Mouse (Mus musculus) gastrocnemius, adult 18-20 months (tissue): ENCODE results near the gene Ercc1. TPM values are rescaled to one million over a fixed set of nuclear protein-coding genes. Genes with fewer than 3 reads are reported as not detected.
A peak's percentile ranks its signal among the peaks of the same experiment; 100 is the strongest.

Experiments used
- DNase-seq: peaks from one replicate; pipeline ENCODE4 v3.0.0; 2021; ENCODE audit warnings: low spot score
- total RNA-seq, 2 experiments: library from RNA; stranded (reverse); gene quantifications; 2 replicates each; pipeline ENCODE4 v1.2.3; 2021

Gene Ercc1
- total RNA-seq, 2 experiments from 2014 or later, result 30.0 to 30.8 TPM

DNA sequence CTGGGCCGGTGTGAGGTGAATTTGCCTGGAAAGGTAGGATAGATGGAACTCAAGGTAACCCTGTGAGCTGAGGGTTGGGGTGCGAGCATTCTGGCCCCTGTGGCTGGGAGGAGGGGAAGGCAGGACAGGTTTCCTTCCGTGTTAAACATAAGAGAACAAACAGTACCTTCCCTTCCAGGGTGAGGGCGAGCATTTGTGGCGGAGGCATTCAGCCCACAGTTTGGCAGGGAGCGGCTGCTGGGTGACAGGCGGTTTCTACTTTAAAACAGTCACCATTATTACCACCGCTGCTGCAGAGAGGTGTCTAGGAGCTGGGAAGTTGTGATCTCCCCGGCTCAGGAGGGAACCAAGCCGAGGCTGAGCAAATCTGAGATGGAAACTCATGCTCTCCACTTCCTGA is 7.5 kb upstream of the Ercc1 start:
- no peak for DNase-seq

DNA sequence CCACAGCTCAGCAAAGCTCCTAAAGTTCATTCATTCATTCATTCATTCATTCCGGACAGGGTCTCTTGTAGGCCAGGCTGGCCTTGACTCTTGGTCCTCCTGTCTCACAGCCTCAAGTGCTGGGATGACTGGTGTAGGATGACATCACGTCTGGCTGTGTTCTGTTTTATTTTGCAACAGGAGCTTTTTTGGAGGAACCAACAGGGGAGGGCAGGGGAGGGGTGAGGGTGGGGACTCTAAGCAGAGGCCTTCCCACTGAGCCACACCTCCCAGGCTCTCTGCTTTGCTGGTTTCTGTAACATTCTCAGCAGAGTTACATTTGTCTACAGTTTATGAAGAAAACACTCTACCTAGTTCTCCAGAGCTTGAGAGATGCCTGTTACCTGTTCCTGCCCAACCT is 6.5 kb upstream of the Ercc1 start:
- DNase-seq, result no peak

DNA sequence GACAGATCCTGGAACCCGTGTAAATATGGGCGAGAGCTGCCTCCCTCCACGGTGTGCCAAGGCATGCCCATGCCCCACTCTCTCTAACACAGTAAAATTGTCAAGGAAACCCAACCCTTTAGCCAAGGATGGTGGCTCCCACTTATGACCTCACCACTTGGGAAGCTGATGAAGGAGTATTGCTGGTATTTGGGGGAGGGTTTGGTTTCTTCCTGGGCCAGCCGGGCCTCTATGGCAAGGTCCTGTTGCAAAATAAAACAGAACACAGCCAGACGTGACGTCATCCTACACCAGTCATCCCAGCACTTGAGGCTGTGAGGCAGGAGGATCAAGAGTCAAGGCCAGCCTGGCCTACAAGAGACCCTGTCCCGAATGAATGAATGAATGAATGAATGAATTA is 6.0 kb upstream of the Ercc1 start:
- no peak for DNase-seq

DNA sequence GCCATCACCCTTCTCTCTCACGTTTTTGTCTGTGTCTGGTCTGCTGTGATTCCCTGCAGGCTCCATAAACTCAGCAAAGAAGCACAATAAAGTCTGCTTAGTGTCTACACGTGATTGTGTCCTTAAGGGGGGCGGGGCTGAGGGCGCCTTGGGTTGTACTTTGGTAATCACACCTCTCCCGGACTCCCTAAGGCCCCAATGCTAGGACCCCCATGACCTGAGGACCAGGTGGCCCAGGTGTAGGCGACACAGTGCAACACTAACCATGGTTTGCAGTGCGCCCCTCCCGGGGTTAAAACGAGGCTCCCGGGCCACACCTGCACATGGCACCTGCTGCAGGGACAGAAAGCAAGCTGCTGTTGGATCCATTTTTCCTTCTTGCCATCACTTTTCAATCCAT is 3.3 kb upstream of the Ercc1 start:
- no peak for DNase-seq

DNA sequence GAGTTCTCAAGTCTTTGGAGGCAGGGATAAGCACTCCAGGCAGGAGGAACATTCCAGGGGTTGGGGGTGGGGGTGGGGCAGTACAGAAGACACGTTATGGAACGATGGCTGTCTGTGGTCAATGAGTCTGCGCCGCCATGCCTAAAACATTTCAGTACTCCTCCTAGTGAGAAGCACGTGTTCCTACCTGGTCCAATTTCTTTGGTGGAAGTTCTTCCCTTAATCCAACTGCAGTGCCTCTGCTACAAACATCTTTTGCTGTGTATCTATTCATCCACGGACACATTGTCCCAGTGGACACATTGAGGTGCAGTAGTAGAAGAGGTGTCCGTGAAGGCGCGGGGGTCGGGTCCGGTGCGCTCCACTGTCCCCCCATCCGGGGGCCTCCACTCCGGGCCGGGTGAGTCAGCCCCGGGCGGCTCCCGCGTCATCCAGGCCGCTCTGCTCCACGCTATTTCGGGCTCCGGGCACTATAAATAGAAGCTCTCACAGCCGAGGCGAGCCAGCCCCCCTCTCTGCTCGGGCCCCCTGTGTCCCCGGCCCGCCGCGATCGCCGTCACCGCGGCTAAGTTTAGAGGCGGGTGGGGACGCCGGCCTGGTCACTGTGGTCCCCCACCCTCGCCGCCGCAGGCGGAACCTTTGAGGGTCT is 2.7 kb upstream of the Ercc1 start:
- peak; percentile 82 for DNase-seq

DNA sequence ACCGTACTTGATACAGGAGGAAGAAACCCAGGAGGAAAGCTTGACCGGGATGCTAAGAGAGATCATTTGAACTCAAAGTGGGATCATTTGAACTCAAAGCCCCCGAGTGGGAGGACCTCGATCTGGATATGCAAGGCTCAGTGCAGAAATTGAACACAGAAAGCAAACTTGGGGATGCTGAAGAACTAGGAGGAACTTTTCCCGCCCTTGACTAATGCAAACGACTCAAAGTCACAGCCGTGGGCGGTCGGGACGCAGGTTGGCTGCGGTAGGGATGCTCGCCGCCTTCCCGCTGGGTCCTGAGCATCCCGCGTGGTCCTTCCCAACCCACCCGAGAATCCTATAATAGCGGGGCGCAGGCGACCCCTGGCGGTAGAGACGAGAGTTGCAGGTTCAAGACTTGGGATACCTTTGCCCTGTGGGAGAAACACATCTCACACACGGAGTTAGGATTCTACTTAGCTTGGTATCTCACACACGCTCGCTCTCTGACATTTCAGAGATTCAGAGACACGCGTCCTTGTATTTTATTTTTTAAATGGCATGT is 2.0 kb upstream of the Ercc1 start:
- DNase-seq, result peak; percentile 92

DNA sequence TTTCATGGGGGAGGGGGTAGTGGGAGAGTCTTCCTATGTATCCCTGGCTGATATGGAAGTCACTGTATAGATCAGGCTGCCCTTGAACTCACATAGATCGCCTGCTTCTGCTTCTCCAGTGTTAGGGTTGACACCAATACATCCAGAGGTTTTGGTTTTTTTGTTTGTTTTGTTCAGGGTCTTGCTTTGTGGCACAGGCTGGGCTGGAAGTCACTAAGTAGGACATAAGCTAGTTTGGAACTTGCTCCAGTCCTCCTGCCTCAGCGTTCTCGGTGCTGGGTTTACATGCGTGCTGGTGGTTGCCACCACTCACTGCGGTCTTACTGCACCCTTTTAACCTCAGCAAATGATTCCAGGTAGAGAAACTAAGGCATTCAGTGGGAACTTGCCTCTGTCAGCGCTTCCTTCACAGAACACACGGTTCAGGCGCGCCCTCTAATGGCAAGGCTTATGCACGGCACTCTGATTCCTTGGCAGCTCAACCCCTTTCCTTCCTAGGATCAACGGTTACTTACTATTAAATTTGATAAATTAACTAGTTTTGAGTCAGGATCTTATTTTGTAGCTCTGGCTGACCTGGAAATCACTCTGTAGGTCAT is 1.3 kb upstream of the Ercc1 start:
- peak; percentile 81 for DNase-seq

DNA sequence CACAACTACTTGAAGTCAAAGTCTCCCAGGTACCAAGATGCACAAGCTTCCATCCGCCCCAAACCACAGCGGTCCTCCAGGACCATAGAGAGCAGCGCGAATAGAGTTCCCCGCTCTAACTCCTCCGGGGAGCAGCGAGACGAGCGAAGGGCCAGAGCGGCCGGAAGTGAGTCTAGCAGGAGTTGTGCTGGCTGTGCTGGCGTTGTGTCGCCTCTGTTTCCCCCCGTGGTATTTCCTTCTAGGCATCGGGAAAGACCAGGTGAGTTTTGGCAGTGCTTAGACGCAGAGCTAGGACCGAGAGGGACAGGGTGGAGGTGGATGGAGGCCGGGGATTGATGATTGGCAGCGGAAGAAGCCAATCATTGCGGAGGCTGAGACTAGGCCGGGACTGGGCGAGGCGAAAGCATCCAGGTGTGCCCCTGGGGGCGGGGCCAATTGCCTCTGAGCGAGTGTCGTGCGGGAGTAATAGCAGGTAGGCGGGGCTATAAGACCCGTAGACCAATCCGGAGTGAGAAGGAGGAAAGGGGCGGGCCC is 427 bp downstream of the Ercc1 start:
- DNase-seq, result peak; percentile 93

DNA sequence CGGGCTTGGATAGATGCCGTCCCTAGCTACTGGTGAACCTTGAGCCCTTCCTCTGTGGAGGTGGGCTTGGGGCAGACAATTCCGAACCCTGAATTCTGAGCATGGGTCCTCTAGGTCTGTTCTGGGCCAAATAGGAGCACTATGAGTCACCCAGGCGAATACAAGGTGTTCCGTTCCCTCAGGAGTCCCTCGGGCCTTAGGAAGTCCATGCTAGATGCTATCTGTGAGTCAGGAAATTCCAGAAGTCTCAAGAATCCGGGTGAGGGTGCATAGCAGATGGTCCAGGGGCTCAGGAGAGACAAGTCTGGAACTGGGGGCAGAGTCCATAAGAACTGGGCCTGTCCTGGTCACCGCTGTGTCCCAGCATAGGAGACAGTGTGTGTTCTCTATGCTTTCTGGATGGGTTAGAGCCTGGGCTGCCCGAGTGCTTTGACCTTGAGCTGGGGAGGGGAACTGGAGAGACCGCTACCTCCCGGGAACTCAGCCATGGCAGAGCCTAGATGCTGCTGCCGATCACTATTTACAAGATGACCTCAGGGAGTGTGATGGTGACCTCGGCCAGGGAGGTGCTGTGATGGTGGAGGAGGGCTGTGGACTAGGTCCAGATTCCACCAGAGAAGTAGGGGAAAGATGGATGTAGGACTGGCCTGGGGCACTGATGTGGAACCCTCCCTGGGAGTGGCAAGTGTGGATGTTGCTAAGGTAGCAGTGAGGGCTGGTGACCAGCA is 4.8 kb downstream of the Ercc1 start:
- DNase-seq, result no peak

DNA sequence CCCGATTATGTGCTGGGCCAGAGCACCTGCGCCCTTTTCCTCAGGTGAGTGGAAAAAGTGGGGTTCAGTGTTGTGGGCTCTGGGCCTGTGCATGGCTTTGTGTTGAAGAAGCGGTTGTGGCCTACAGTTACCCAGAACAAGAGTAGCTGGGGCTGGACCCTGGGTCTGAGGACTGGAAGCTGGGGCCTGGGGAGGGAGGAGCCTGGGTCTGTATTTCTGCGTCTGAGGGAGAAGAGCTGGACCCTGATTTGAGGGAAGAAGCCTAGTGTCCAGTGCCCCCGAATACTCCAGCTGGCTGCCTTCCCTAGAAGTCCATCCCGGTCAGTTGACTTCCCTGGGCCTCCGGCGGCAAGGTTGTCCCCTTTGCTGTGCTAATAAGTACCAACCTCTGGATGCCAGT is 5.6 kb downstream of the Ercc1 start:
- no peak for DNase-seq

DNA sequence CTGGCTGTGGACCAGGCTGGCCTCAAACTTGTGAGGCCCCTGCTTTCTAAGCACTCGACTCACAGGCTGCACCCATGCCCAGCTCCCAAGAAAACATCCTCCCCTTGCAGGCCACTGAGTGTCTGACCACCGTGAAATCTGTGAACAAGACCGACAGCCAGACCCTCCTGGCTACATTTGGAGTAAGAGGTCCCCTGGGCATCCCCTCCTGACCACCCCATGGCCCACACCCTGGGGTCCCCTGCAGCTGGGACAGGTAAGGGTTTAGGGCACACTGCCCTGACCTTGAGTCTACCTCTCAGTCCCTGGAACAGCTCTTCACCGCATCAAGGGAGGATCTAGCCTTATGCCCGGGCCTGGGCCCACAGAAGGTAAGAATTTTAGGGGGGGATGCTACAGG is 10.4 kb downstream of the Ercc1 start:
- DNase-seq, result no peak

DNA sequence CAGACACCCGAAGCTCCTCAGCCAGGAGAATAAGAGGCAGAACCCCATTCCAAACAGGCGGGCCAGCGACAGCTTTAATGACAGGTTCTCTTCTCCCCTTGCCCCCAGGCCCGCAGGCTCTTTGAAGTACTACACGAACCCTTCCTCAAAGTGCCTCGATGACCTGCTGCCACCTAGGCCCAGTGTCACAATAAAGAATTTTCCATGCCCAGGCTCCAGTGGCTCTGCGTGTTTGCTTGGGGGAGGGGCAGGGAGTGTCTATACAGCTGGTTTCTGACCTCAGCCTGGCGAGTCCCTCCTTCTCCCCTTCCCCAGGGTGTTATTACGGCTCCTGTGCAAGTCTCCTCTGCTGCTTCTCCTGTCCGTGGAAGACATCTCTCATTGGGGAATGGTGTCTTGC is 11.7 kb downstream of the Ercc1 start:
- no peak for DNase-seq

DNA sequence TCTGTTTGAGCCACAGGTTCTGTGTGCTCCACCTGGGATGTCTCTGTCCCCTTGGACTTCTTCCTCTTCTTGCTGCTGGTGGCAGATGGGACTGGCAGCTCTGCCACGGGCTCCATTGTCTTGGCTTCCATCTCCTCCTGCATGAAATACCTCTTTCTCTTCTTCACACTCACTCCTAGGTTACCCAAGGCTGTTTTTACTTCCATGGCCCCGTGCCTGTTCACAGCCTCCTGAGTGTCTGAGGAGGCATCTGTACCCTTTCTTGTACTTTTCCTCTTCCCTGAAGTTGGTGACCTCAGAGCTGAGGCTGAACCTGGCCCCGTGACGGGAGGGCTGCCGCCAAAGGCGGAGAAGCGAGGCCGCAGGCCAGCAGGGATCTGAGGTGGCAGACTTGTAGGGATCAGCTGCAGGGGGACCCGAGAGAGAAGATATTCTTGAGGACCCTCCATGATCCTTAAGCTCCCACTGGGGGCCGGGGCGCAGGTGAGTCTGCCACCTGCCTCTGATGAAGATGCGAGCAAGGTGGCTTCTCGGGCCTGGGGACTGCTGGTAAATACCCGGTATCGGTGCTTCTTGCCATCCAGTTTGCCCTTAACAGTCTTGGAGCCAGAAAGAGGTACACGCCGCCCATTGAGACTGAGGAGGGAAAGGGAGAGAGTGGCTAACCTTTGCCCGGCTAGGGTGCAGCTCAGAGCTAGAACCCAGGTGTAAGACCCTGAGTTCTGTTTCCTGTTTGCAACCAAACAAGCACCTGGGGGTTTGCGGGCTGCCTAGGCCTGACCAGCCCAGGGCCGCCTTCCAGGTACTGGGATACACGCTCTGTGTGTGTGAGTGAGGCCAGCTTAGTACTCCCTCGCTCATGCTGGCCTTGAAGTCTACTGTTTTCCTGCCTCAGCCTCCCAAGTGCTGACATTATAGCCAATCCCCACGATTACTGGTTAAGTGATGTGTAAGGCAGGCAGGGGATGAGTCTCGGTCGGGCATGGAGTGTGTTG is 13.1 kb downstream of the Ercc1 start:
- no peak for DNase-seq

DNA sequence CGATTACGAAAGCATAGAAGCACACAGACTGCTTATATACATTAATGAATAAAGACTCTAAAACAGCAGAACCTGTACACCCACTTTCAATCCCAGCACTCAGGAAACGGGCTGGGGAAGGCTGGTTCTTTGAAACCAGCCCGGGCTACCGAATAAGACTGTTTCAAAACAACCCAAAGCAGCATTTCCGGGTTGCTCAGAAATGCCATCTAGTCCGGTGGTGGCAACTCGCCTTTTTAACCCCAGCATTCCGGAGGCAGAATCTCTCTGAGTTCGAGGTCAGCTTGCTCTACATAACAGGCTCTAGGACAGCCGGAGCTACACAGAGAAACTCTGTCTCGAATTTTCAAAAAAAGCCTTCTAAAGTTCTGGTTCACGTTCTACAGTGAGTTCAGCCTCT is 14.1 kb downstream of the Ercc1 start:
- no peak for DNase-seq

DNA sequence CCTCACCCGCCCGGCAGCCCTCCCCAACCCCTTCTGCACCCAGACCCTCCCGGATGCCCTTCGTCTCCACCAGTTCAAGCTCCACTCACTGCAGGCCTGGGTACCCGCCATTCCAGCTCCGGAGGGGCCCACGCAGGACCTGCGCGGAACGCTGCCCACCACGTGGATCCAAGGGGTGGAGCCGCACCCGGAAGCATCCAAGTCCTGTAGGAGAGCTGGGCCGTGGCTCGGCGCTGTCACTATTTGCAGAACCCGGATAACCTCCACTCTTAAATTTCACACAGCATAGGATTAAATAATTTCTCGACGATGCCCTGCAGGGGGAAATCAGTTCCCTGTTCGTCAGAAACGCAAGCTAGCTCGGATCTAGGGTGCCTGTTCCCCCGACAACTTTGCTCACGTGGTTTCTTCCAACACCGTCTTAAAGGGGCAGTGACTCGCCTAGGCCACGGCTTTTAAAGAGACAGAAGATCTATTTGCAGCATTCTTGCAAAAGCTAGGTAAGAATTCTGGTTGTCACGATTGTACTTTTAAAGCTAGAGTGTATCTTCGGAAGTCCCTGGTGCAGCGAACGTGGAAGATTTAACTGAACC is 14.8 kb downstream of the Ercc1 start, which contains the start of the genes Cd3eap and Ppp1r13l:
Gene Cd3eap, minus strand, starts transcription at position 185 of the 593 bp plus-strand sequence.
Gene Ppp1r13l, plus strand, starts transcription at position 451 of the 593 bp plus-strand sequence.
- peak; percentile 89 for DNase-seq

DNA sequence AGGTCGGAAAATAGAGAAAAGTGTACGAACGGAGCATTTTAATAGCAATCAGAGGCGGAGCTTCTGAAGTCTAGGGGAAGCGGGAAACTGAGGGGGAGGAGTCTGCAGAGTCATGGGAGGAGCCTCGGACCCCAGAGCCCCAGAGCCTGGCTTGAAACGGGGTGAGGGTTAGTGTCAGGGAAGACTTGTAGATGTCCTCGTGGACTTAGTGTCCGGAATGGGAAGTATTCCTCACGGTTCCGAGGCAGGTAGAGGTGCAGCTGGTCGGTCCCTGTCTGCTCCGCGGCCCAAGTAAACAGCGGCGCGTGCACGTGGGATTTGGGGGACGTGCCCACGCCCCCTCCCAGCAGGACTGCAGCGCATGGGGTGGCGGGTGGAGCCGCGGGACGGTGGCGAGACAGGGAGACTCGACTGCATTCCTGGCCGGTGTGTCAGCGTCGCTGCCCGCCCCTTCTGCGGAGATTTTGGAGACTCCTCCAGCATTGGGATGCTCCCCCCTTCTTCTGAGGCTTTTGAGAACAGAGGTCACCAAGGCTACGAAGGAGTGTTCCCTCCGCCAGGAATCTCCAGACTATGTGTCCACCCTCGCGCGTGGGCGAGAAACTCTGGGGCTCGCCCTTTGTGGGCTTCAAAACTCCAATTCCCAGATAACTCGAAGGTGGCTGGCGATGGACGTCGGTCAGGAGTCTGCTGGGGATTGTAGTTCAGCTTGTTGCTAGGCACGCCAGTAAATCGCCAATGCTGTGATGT is 15.5 kb downstream of the Ercc1 start:
- DNase-seq, result peak; percentile 78

DNA sequence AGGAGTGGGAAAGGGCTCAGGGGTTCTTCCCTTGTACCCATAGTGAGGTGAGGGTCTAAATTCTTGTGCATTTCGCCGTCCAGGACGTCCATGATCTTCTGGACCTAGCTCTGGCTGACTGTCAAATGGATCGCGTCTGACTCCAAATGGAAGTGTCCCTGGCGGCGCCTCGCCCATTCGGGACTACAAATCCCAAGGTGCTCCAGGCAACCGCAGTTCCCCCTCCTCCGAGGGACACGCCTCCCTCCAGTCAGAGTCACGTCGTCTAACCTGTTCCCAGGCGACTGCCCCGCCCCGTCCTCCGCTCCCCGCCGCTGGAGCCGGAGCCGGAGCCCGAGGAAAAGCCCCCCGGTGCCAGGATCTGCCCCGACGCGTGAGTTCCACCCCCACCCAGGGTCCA is 16.4 kb downstream of the Ercc1 start:
- peak; percentile 96 for DNase-seq

DNA sequence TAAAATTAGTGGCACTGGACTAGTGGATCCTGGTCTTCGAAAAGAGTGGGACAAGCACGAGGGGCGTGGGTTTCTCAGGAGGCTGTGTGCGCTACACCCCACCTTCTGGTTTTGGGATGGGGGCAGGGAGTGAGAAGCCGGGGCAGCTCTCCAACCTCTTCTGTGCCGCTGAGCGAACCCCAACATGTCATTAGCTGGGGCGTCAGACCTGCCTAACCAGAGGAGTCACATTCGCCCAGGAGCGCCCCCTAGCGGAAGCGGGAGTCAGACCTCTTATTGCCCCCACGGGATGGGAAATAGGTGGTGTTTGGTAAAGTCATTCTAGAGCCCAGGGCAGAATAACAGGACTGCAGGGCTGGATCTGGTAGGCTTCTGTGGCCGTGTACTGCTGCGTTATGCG is 17.1 kb downstream of the Ercc1 start:
- peak; percentile 84 for DNase-seq

DNA sequence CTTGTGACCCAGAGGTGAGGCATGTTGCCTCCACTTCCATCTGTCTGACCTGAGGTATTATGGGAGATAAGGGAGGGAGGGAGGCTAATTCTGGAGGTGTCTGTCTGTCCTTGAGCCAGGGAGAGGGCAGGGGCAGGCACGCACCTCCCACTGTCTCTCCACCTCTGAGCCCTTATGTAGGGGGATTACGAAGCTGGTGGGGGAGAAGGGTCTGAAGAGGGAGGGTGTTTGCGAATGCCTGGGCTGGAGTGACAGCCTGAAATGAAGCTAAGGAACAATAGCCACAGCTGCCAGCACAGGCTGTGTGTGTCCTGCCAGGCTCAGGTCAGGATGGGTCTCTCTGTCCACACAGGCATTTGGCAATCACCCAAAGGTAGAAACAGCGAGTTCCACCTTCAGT is 17.7 kb downstream of the Ercc1 start:
- no peak for DNase-seq

DNA sequence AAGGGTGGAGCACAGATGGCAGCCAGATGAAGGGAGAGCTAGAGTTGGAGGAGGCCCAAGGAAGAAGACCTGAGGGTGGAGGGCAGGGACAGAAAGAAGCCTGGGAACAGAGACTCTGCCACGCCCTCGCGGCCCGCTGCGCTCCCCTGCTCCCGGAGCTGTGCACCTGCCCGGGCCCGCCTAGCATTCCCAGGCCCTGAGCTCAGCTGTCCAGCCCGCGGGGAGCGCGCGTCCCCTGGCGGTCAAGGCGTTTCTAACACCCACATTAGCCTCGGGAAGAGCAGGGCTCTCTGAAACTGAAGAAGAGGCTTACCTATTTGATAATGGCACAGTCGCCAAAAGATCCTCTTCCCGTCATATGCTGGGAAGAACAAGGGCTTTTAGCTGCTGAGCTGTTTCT is 19.3 kb downstream of the Ercc1 start:
- peak; percentile 83 for DNase-seq
